Mouse (Mus musculus): ENCODE measurements at regions not wholly inside any gene's neighbourhood (a gene's known extent, or its start where the extent isn't known, plus 50 kb on each side); places are given as distances from the start of the nearest gene placed in this dataset.

DNA sequence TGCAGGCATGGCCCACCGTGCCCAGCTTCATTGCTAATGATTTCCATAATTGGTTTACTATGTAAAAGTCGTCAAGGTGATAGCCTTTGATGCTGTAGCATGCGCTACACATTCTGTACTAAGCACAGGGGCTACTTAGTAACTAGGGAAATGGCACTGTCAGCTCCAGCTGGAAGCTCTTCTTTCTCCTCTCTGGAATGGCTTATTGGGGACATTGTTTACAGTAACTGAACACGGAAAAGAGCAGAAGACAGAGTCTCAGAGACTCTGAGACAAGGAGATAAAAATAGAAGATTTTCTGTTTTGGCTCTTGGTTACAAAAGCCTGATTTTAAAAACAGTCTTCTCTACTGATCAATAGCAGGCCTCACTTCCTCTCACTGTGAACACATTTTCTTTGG is 178.3 kb downstream of the Ktn1 start:
- H3K27me3 ChIP-seq (ENCODE audit: control insufficient read depth, insufficient read depth, low read length, poor library complexity, severe bottlenecking) = no peaks in the 10 kb centered on the region; the same call in 1 of the 2 replicates
- H3K36me3 ChIP-seq (ENCODE audit: control insufficient read depth, insufficient read depth, low read length, poor library complexity, severe bottlenecking) = no peaks in the 10 kb centered on the region
- no peaks in the 10 kb centered on the region for H3K9me3 ChIP-seq (replicated peaks; ENCODE audit: control insufficient read depth, insufficient read depth, low read length, poor library complexity, severe bottlenecking)
- H3K9ac ChIP-seq (ENCODE audit: low read depth, poor library complexity, severe bottlenecking) = no peak overlapping the region
- H3K27ac ChIP-seq (ENCODE audit: insufficient read depth, low read length) = no peak overlapping the region
- no peak overlapping the region for H3K4me3 ChIP-seq (ENCODE audit: low read depth, low read length)
- no peak for TF ChIP-seq POLR2A (IDR thresholded peaks at IDR 0.05; ENCODE audit: insufficient read depth, low read length)
- no peak for TF ChIP-seq CTCF (IDR thresholded peaks at IDR 0.05; ENCODE audit: low read depth, low read length)
- TF ChIP-seq EP300 (IDR thresholded peaks at IDR 0.05; ENCODE audit: insufficient read depth, low read depth, low read length) = no peak
- H3K4me1 ChIP-seq (ENCODE audit: control insufficient read depth, insufficient read depth, low read length) = no peaks in the 10 kb centered on the region

DNA sequence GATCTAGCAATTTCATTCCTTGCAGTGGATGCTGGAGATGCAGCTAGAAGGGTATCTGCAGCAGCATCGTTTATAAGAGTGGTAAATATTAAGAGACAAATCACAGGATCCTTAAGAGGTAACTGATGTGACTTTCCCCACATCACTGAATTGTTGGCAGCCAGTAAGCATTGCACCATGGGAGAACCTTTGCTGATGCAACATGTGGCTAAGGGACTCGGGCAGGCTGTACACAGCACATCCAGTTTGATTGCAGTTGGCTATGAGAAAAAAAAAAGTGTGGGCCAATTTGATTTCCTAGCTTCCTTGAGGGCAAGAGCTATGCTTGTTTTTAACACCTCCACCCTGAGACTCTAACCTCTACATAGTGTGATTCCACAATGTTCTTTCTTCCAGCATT is 179.4 kb downstream of the Ktn1 start:
- no peak overlapping the region for H3K27ac ChIP-seq (ENCODE audit: insufficient read depth, low read length)
- no peaks in the 10 kb centered on the region; the same call in 1 of the 2 replicates for H3K27me3 ChIP-seq (ENCODE audit: control insufficient read depth, insufficient read depth, low read length, poor library complexity, severe bottlenecking)
- H3K4me3 ChIP-seq (ENCODE audit: low read depth, low read length) = no peak overlapping the region
- H3K9ac ChIP-seq (ENCODE audit: low read depth, poor library complexity, severe bottlenecking) = no peak overlapping the region
- no peaks in the 10 kb centered on the region for H3K9me3 ChIP-seq (replicated peaks; ENCODE audit: control insufficient read depth, insufficient read depth, low read length, poor library complexity, severe bottlenecking)
- H3K4me1 ChIP-seq (ENCODE audit: control insufficient read depth, insufficient read depth, low read length) = no peaks in the 10 kb centered on the region
- TF ChIP-seq EP300 (IDR thresholded peaks at IDR 0.05; ENCODE audit: insufficient read depth, low read depth, low read length) (no peak), CTCF (IDR thresholded peaks at IDR 0.05; ENCODE audit: low read depth, low read length) (no peak), POLR2A (IDR thresholded peaks at IDR 0.05; ENCODE audit: insufficient read depth, low read length) (no peak)
- no peaks in the 10 kb centered on the region for H3K36me3 ChIP-seq (ENCODE audit: control insufficient read depth, insufficient read depth, low read length, poor library complexity, severe bottlenecking)

DNA sequence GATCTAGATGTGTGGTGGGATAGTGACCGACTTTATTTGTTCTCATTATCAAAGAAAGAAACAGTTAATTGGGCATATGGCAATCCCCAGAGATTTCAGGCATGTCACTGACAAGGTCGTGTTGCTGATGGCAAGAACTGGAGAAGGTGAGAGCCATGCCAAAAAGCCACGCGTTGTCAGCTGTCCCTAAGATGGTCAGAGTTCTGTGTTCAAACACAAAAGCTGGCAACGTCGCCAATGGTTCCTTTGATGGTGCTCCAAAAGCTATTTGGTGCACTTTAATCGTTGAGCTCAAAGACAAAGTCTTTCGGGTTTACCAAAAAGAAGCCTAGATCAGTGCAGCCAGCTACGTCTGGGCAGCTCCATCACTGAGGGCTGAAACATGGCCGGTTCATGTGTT is 185.4 kb downstream of the Ktn1 start:
- Histone ChIP-seq H3K27ac (ENCODE audit: insufficient read depth, low read length) (no peak overlapping the region), H3K4me1 (ENCODE audit: control insufficient read depth, insufficient read depth, low read length) (no peaks in the 10 kb centered on the region), H3K4me3 (ENCODE audit: low read depth, low read length) (no peak overlapping the region), H3K9me3 (replicated peaks; ENCODE audit: control insufficient read depth, insufficient read depth, low read length, poor library complexity, severe bottlenecking) (no peaks in the 10 kb centered on the region), H3K9ac (ENCODE audit: low read depth, poor library complexity, severe bottlenecking) (no peak overlapping the region), H3K27me3 (ENCODE audit: control insufficient read depth, insufficient read depth, low read length, poor library complexity, severe bottlenecking) (no peaks in the 10 kb centered on the region), H3K36me3 (ENCODE audit: control insufficient read depth, insufficient read depth, low read length, poor library complexity, severe bottlenecking) (no peaks in the 10 kb centered on the region)
- TF ChIP-seq POLR2A (IDR thresholded peaks at IDR 0.05; ENCODE audit: insufficient read depth, low read length) (no peak), CTCF (IDR thresholded peaks at IDR 0.05; ENCODE audit: low read depth, low read length) (no peak), EP300 (IDR thresholded peaks at IDR 0.05; ENCODE audit: insufficient read depth, low read depth, low read length) (no peak)

DNA sequence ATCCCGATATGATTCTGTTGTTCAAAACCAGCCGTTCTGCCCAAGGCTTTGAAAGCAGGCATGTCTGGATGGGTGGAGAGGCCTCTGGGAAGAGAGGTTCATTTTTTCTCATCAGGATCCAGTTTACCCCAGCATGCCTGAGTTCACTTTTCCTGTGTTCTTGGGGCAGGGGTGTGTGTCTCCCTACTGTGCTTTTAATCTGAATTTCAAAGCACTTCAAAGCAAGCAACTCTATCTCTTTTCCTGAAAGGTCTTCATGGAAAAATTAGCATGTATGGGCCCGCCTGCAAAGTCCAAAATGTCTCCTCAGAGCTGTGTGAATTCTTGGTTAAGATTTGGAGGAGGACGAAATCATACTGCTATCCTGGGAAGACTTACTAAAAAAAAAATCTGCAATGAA is 187.2 kb downstream of the Ktn1 start:
- no peaks in the 10 kb centered on the region for H3K36me3 ChIP-seq (ENCODE audit: control insufficient read depth, insufficient read depth, low read length, poor library complexity, severe bottlenecking)
- no peaks in the 10 kb centered on the region for H3K27me3 ChIP-seq (ENCODE audit: control insufficient read depth, insufficient read depth, low read length, poor library complexity, severe bottlenecking)
- no peak overlapping the region for H3K27ac ChIP-seq (ENCODE audit: insufficient read depth, low read length)
- no peaks in the 10 kb centered on the region for H3K4me1 ChIP-seq (ENCODE audit: control insufficient read depth, insufficient read depth, low read length)
- H3K9me3 ChIP-seq (replicated peaks; ENCODE audit: control insufficient read depth, insufficient read depth, low read length, poor library complexity, severe bottlenecking) = no peaks in the 10 kb centered on the region
- TF ChIP-seq CTCF (IDR thresholded peaks at IDR 0.05; ENCODE audit: low read depth, low read length) = no peak
- no peak for TF ChIP-seq POLR2A (IDR thresholded peaks at IDR 0.05; ENCODE audit: insufficient read depth, low read length)
- TF ChIP-seq EP300 (IDR thresholded peaks at IDR 0.05; ENCODE audit: insufficient read depth, low read depth, low read length) = no peak
- H3K9ac ChIP-seq (ENCODE audit: low read depth, poor library complexity, severe bottlenecking) = no peak overlapping the region
- no peak overlapping the region for H3K4me3 ChIP-seq (ENCODE audit: low read depth, low read length)

DNA sequence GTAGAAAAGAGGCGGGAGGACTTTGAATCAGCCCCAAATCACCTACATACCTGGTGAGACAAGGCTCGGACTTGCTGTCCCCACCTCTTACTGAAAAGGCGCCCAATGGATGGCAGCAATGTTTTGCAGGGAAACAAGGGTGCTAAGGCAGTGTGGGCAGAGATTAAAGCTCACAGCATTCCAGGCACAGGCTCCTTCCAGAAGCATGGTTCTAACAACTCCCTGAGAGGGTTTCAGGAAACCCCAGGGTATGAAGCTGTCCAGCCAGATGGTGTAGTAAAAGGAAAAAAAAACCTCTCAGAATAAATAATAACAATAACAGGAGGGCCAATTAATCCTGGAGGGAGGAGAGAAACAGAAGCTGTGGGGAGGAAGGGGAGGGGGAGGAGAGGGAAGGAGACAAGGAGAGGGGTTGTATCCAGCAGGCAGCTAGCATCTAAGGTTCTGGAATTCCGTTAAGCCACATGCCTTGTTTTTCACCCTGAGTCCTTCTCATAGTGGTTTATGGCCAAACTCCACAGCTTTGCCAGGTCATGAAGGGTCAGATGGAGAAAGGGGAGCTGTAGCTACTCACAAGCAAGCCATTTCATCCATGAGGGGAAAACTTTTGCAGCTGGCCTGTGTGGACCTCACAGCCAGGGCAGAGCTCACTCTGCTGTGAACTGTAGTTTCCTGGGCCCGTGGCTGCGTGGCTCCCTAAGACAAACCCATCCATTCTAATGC is 191.4 kb downstream of the Ktn1 start:
- Histone ChIP-seq H3K36me3 (ENCODE audit: control insufficient read depth, insufficient read depth, low read length, poor library complexity, severe bottlenecking) (no peaks in the 10 kb centered on the region), H3K27ac (ENCODE audit: insufficient read depth, low read length) (no peak overlapping the region), H3K4me1 (ENCODE audit: control insufficient read depth, insufficient read depth, low read length) (no peaks in the 10 kb centered on the region), H3K27me3 (ENCODE audit: control insufficient read depth, insufficient read depth, low read length, poor library complexity, severe bottlenecking) (no peaks in the 10 kb centered on the region; the same call in 1 of the 2 replicates), H3K9ac (ENCODE audit: low read depth, poor library complexity, severe bottlenecking) (no peak overlapping the region), H3K9me3 (replicated peaks; ENCODE audit: control insufficient read depth, insufficient read depth, low read length, poor library complexity, severe bottlenecking) (no peaks in the 10 kb centered on the region), H3K4me3 (ENCODE audit: low read depth, low read length) (no peak overlapping the region)
- TF ChIP-seq EP300 (IDR thresholded peaks at IDR 0.05; ENCODE audit: insufficient read depth, low read depth, low read length) = no peak
- no peak for TF ChIP-seq CTCF (IDR thresholded peaks at IDR 0.05; ENCODE audit: low read depth, low read length)
- no peak for TF ChIP-seq POLR2A (IDR thresholded peaks at IDR 0.05; ENCODE audit: insufficient read depth, low read length)

DNA sequence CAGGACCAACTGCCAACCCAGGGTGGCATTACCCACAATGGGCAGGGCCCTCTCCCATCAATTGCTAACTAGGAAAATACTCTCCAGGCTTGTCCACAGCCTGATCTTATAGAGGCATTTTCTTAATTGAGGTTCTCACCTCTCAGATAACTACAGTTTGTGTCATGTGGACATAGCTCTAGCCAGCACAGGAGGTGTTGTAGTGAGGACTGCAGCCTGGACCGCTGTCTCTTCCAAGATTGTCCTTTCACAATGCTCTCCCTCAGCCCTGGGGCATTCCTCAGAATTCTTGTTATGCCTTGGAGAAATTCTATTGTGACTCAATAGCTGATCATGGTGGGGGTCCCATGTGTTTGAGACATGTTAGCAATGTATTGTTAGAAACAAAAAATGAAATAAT is 196.1 kb downstream of the Ktn1 start:
- TF ChIP-seq CTCF (IDR thresholded peaks at IDR 0.05; ENCODE audit: low read depth, low read length) = no peak
- TF ChIP-seq EP300 (IDR thresholded peaks at IDR 0.05; ENCODE audit: insufficient read depth, low read depth, low read length) = no peak
- TF ChIP-seq POLR2A (IDR thresholded peaks at IDR 0.05; ENCODE audit: insufficient read depth, low read length) = no peak
- Histone ChIP-seq H3K27me3 (ENCODE audit: control insufficient read depth, insufficient read depth, low read length, poor library complexity, severe bottlenecking) (no peaks in the 10 kb centered on the region; the same call in 1 of the 2 replicates), H3K9ac (ENCODE audit: low read depth, poor library complexity, severe bottlenecking) (no peak overlapping the region), H3K9me3 (replicated peaks; ENCODE audit: control insufficient read depth, insufficient read depth, low read length, poor library complexity, severe bottlenecking) (no peaks in the 10 kb centered on the region), H3K36me3 (ENCODE audit: control insufficient read depth, insufficient read depth, low read length, poor library complexity, severe bottlenecking) (no peaks in the 10 kb centered on the region), H3K27ac (ENCODE audit: insufficient read depth, low read length) (no peak overlapping the region), H3K4me3 (ENCODE audit: low read depth, low read length) (no peak overlapping the region), H3K4me1 (ENCODE audit: control insufficient read depth, insufficient read depth, low read length) (no peaks in the 10 kb centered on the region)
